Mouse (Mus musculus): Measurements from ENCODE around the gene S100a7a. TPM values are rescaled to one million over a fixed set of nuclear protein-coding genes. Genes with fewer than 3 reads are reported as not detected.

The S100a7a gene
- polyA plus RNA-seq, 1 experiment from 2014 or later: not detected

- no peak for DNase-seq
- no peak overlapping the region for H3K4me3 ChIP-seq (ENCODE audit: low read depth, low read length)
- no peaks in the 10 kb centered on the region; the same call in 1 of the 2 replicates for H3K4me1 ChIP-seq (ENCODE audit: insufficient read depth)
- no peaks in the 10 kb centered on the region for H3K9me3 ChIP-seq (ENCODE audit: low read depth, low read length)
- TF ChIP-seq CTCF (IDR thresholded peaks at IDR 0.05; ENCODE audit: low read depth): no peak
- H3K9ac ChIP-seq: no peak overlapping the region
- peak overlapping the region; percentile 46 for H3K27ac ChIP-seq (ENCODE audit: low read depth)
- no peak for ATAC-seq (ENCODE audit: insufficient read depth)
- 46% methylated on average over 1 of the region's 1 CpGs for WGBS
- no peaks in the 10 kb centered on the region for H3K36me3 ChIP-seq (ENCODE audit: insufficient read depth)
- H3K27me3 ChIP-seq (ENCODE audit: insufficient read depth, low read length): no peaks in the 10 kb centered on the region
- peak overlapping the region; percentile 4; the same call in 1 of the 2 replicates for H3K4me2 ChIP-seq
Observed at GRCm38 (mm10) chr3:90615911-90616310, 37.9 kb upstream of the S100a7a start.

- Histone ChIP-seq H3K36me3 (ENCODE audit: insufficient read depth) (no peaks in the 10 kb centered on the region), H3K27ac (ENCODE audit: low read depth) (no peak overlapping the region), H3K4me3 (ENCODE audit: low read depth, low read length) (no peak overlapping the region), H3K4me2 (no peak overlapping the region), H3K4me1 (ENCODE audit: insufficient read depth) (no peaks in the 10 kb centered on the region; the same call in 1 of the 2 replicates), H3K9me3 (ENCODE audit: low read depth, low read length) (no peaks in the 10 kb centered on the region), H3K27me3 (ENCODE audit: insufficient read depth, low read length) (no peaks in the 10 kb centered on the region), H3K9ac (no peak overlapping the region)
- 14% methylated on average over 1 of the region's 1 CpGs for WGBS
- no peak; the same call in 1 of the 2 replicates for TF ChIP-seq CTCF (IDR thresholded peaks at IDR 0.05; ENCODE audit: low read depth)
- DNase-seq: no peak
- no peak for ATAC-seq (ENCODE audit: insufficient read depth)
Observed at GRCm38 (mm10) chr3:90617586-90617985, 36.2 kb upstream of the S100a7a start.

GRCm38 (mm10) chr3:90621552-90621951 is 32.3 kb upstream of the S100a7a start:
- no peak for ATAC-seq (ENCODE audit: insufficient read depth)
- no peak for TF ChIP-seq CTCF (IDR thresholded peaks at IDR 0.05; ENCODE audit: low read depth)
- no peak overlapping the region for H3K4me3 ChIP-seq (ENCODE audit: low read depth, low read length)
- H3K27me3 ChIP-seq (ENCODE audit: insufficient read depth, low read length): no peaks in the 10 kb centered on the region
- no peak overlapping the region for H3K9ac ChIP-seq
- H3K4me2 ChIP-seq: no peak overlapping the region
- no peaks in the 10 kb centered on the region for H3K36me3 ChIP-seq (ENCODE audit: insufficient read depth)
- H3K4me1 ChIP-seq (ENCODE audit: insufficient read depth): peaks cover 13% of the 10 kb centered on the region; the same call in 1 of the 2 replicates
- no peak for DNase-seq
- no peak overlapping the region for H3K27ac ChIP-seq (ENCODE audit: low read depth)
- 42% methylated on average over 7 of the region's 7 CpGs for WGBS
- no peaks in the 10 kb centered on the region for H3K9me3 ChIP-seq (ENCODE audit: low read depth, low read length)

- Histone ChIP-seq H3K9ac (no peak overlapping the region), H3K27ac (ENCODE audit: low read depth) (peak overlapping the region; percentile 6; the same call in 1 of the 2 replicates)
- ATAC-seq (ENCODE audit: insufficient read depth): peak; percentile 52; the same call in 1 of the 2 replicates
Observed at GRCm38 (mm10) chr3:90623435-90624071, 30.3 kb upstream of the S100a7a start.

GRCm38 (mm10) chr3:90625496-90625895 is 28.3 kb upstream of the S100a7a start:
- no peaks in the 10 kb centered on the region for H3K9me3 ChIP-seq (ENCODE audit: low read depth, low read length)
- no peaks in the 10 kb centered on the region for H3K27me3 ChIP-seq (ENCODE audit: insufficient read depth, low read length)
- TF ChIP-seq CTCF (IDR thresholded peaks at IDR 0.05; ENCODE audit: low read depth): no peak
- DNase-seq: no peak
- H3K4me3 ChIP-seq (ENCODE audit: low read depth, low read length): no peak overlapping the region
- no peak for ATAC-seq (ENCODE audit: insufficient read depth)
- no peak overlapping the region for H3K9ac ChIP-seq
- WGBS: 74% methylated on average over 5 of the region's 5 CpGs
- peak overlapping the region; percentile 75 for H3K27ac ChIP-seq (ENCODE audit: low read depth)
- H3K36me3 ChIP-seq (ENCODE audit: insufficient read depth): no peaks in the 10 kb centered on the region
- no peak overlapping the region for H3K4me2 ChIP-seq
- peaks cover 13% of the 10 kb centered on the region; the same call in 1 of the 2 replicates for H3K4me1 ChIP-seq (ENCODE audit: insufficient read depth)

More at GRCm38 (mm10) chr3:90623435-90624071, 30.3 kb upstream of the S100a7a start:
- no peaks in the 10 kb centered on the region for H3K9me3 ChIP-seq (ENCODE audit: low read depth, low read length)
- TF ChIP-seq CTCF (IDR thresholded peaks at IDR 0.05; ENCODE audit: low read depth): no peak
- H3K4me3 ChIP-seq (ENCODE audit: low read depth, low read length): no peak overlapping the region
- 12% methylated on average over 2 of the region's 2 CpGs for WGBS
- peak; percentile 89 for DNase-seq
- peaks cover 13% of the 10 kb centered on the region; the same call in 1 of the 2 replicates for H3K4me1 ChIP-seq (ENCODE audit: insufficient read depth)
- H3K36me3 ChIP-seq (ENCODE audit: insufficient read depth): no peaks in the 10 kb centered on the region
- H3K27me3 ChIP-seq (ENCODE audit: insufficient read depth, low read length): no peaks in the 10 kb centered on the region
- H3K4me2 ChIP-seq: no peak overlapping the region

GRCm38 (mm10) chr3:90626266-90627021 is 27.4 kb upstream of the S100a7a start:
- Histone ChIP-seq H3K27ac (ENCODE audit: low read depth) (peak overlapping the region; percentile 75), H3K4me3 (ENCODE audit: low read depth, low read length) (no peak overlapping the region), H3K36me3 (ENCODE audit: insufficient read depth) (no peaks in the 10 kb centered on the region), H3K9ac (no peak overlapping the region), H3K4me1 (ENCODE audit: insufficient read depth) (peaks cover 13% of the 10 kb centered on the region; the same call in 1 of the 2 replicates), H3K4me2 (no peak overlapping the region), H3K27me3 (ENCODE audit: insufficient read depth, low read length) (no peaks in the 10 kb centered on the region), H3K9me3 (ENCODE audit: low read depth, low read length) (no peaks in the 10 kb centered on the region)
- TF ChIP-seq CTCF (IDR thresholded peaks at IDR 0.05; ENCODE audit: low read depth): no peak
- peak; percentile 51 for DNase-seq
- WGBS: 34% methylated on average over 9 of the region's 9 CpGs
- no peak for ATAC-seq (ENCODE audit: insufficient read depth)

GRCm38 (mm10) chr3:90627366-90627765 is 26.5 kb upstream of the S100a7a start:
- no peaks in the 10 kb centered on the region for H3K36me3 ChIP-seq (ENCODE audit: insufficient read depth)
- ATAC-seq (ENCODE audit: insufficient read depth) (no peak), DNase-seq (no peak)
- TF ChIP-seq CTCF (IDR thresholded peaks at IDR 0.05; ENCODE audit: low read depth): no peak
- no peak overlapping the region for H3K4me3 ChIP-seq (ENCODE audit: low read depth, low read length)
- no peak overlapping the region for H3K4me2 ChIP-seq
- peaks cover 13% of the 10 kb centered on the region; the same call in 1 of the 2 replicates for H3K4me1 ChIP-seq (ENCODE audit: insufficient read depth)
- H3K9ac ChIP-seq: no peak overlapping the region
- WGBS: 83% methylated on average over 5 of the region's 5 CpGs
- H3K27me3 ChIP-seq (ENCODE audit: insufficient read depth, low read length): no peaks in the 10 kb centered on the region
- H3K9me3 ChIP-seq (ENCODE audit: low read depth, low read length): no peaks in the 10 kb centered on the region
- peak overlapping the region; percentile 37; the same call in 1 of the 2 replicates for H3K27ac ChIP-seq (ENCODE audit: low read depth)

Data from lung, embryonic 14.5 days (tissue).